Mouse (Mus musculus) MEL (cell line): ENCODE measurements around the gene Fam20b. TPM values are rescaled to one million over a fixed set of nuclear protein-coding genes. Genes with fewer than 3 reads are reported as not detected.

Experiments
- DNase-seq: peaks from one replicate; pipeline ENCODE4 v3.0.0; 2011; ENCODE audit warnings: low read depth, low spot score
- H3K27ac ChIP-seq: 2 replicates; pipeline ENCODE4 v1.5.1; 2012; ENCODE audit warnings: low read depth, mild to moderate bottlenecking, control low read depth, low read length, moderate library complexity; ENCODE audit not compliant: control insufficient read depth
- H3K27me3 ChIP-seq, 2 experiments: fragments of 150-350 bp in 1 of 2; sonication (generic) in 1 of 2; 2 replicates each; pipeline ENCODE4 v1.6.1; 2012; ENCODE audit warnings: low read length in 2 of 2, mild to moderate bottlenecking in 2 of 2, improper control_type of control experiment in 1 of 2, moderate library complexity in 1 of 2; ENCODE audit not compliant: insufficient read depth in 2 of 2, control insufficient read depth in 1 of 2
- H3K36me3 ChIP-seq, 2 experiments: 2 replicates each; pipeline ENCODE4 v1.6.1; 2012 to 2014; ENCODE audit warnings: low read length in 2 of 2, improper control_type of control experiment in 1 of 2, inconsistent platforms in 1 of 2, mild to moderate bottlenecking in 1 of 2; ENCODE audit not compliant: insufficient read depth in 2 of 2, control insufficient read depth in 1 of 2
- H3K4me1 ChIP-seq, 2 experiments: fragments of 150-350 bp in 1 of 2; sonication (generic) in 1 of 2; 2 replicates each; pipeline ENCODE4 v1.6.1; 2012; ENCODE audit warnings: low read length in 2 of 2, improper control_type of control experiment in 1 of 2, mild to moderate bottlenecking in 1 of 2; ENCODE audit not compliant: insufficient read depth in 2 of 2, control insufficient read depth in 1 of 2
- H3K4me3 ChIP-seq, 2 experiments: fragments of 150-350 bp in 1 of 2; sonication (generic) in 1 of 2; 2 replicates each; pipeline ENCODE4 v1.5.1; 2012; ENCODE audit warnings: low read depth in 2 of 2, low read length in 2 of 2, mild to moderate bottlenecking in 2 of 2, moderate library complexity in 2 of 2, control low read depth in 1 of 2, improper control_type of control experiment in 1 of 2; ENCODE audit not compliant: control insufficient read depth in 1 of 2, insufficient read depth in 1 of 2
- H3K79me2 ChIP-seq: 2 replicates; pipeline ENCODE4 v1.6.1; 2012; ENCODE audit warnings: mild to moderate bottlenecking, low read length, moderate library complexity; ENCODE audit not compliant: control insufficient read depth, poor library complexity, insufficient read depth
- H3K9ac ChIP-seq: 2 replicates; pipeline ENCODE4 v1.6.1; 2012; ENCODE audit warnings: low read depth, mild to moderate bottlenecking, control low read depth, low read length, moderate library complexity; ENCODE audit not compliant: control insufficient read depth, poor library complexity, severe bottlenecking
- H3K9me3 ChIP-seq: fragments of 150-350 bp; sonication (generic); replicated peaks from 2 replicates; pipeline ENCODE4 v1.6.1; 2012; ENCODE audit warnings: mild to moderate bottlenecking, low read length, improper control_type of control experiment, moderate library complexity; ENCODE audit not compliant: insufficient read depth
- CHD2 ChIP-seq: IDR thresholded peaks from 2 replicates; pipeline ENCODE4 v1.6.1; 2011; ENCODE audit warnings: low read length, improper control_type of control experiment
- CTCF ChIP-seq, 3 experiments: IDR thresholded peaks in 2 of 3; conservative IDR thresholded peaks in 1 of 3; 2 replicates each; pipeline ENCODE4 v1.5.1; 2011 to 2012; ENCODE audit warnings: low read length in 3 of 3, low read depth in 2 of 3, mild to moderate bottlenecking in 2 of 3, improper control_type of control experiment in 1 of 3, inconsistent platforms in 1 of 3, mixed read lengths in 1 of 3, moderate library complexity in 1 of 3; ENCODE audit not compliant: control insufficient read depth in 1 of 3, insufficient read depth in 1 of 3, poor library complexity in 1 of 3, severe bottlenecking in 1 of 3
- GATA1 ChIP-seq: IDR thresholded peaks from 2 replicates; pipeline ENCODE4 v1.6.1; 2011; ENCODE audit warnings: low read depth, low read length, improper control_type of control experiment
- NRF1 ChIP-seq: IDR thresholded peaks from 2 replicates; pipeline ENCODE4 v1.6.1; 2014; ENCODE audit warnings: low read depth, mild to moderate bottlenecking, inconsistent platforms, low read length, improper control_type of control experiment, moderate library complexity; ENCODE audit not compliant: poor library complexity, insufficient read depth, severe bottlenecking
- RAD21 ChIP-seq: IDR thresholded peaks from 2 replicates; pipeline ENCODE4 v1.6.1; 2011; ENCODE audit warnings: mild to moderate bottlenecking, low read depth, low read length, improper control_type of control experiment
- SIN3A ChIP-seq: IDR thresholded peaks from 2 replicates; pipeline ENCODE4 v1.6.1; 2012; ENCODE audit warnings: low read length, improper control_type of control experiment, inconsistent platforms
- SMC3 ChIP-seq: IDR thresholded peaks from 2 replicates; pipeline ENCODE4 v1.6.1; 2011; ENCODE audit warnings: low read depth, low read length, improper control_type of control experiment
- USF2 ChIP-seq, 2 experiments: IDR thresholded peaks; 2 replicates each; pipeline ENCODE4 v1.6.1; 2011 to 2012; ENCODE audit warnings: improper control_type of control experiment in 2 of 2, low read length in 2 of 2, borderline replicate concordance in 1 of 2, inconsistent platforms in 1 of 2, low read depth in 1 of 2, mild to moderate bottlenecking in 1 of 2; ENCODE audit not compliant: insufficient read depth in 1 of 2
- polyA plus RNA-seq, 2 experiments: library from polyadenylated mRNA; stranded (reverse) in 1 of 2; unstranded in 1 of 2; fragments of >175 nt in 1 of 2; fragments of >200 nt in 1 of 2; gene quantifications; 2 replicates each; pipeline versions ENCODE4 v1.2.1 to v1.2.4; 2012; ENCODE audit warnings: low replicate concordance in 2 of 2, low read depth in 1 of 2; ENCODE audit not compliant: insufficient read length in 2 of 2, insufficient read depth in 1 of 2, missing spikeins in 1 of 2
- total RNA-seq: library from RNA; depleted of rRNA; stranded (reverse); fragments of 300-350 nt; gene quantifications from 2 replicates; pipeline ENCODE4 v1.2.3, GENCODE M21; 2012; rRNA removed

Gene Fam20b
- total and polyA plus RNA-seq, 3 experiments: 19.6 to 22.0 TPM; not detected in 1

GRCm38 (mm10) chr1:156630965-156631364, 87.9 kb downstream of the Fam20b start:
- Histone ChIP-seq H3K79me2 (no peaks in the 10 kb centered on the region), H3K9me3 (no peaks in the 10 kb centered on the region), H3K36me3 (peaks cover 0 to 14% of the 10 kb centered on the region in 2 experiments; a peak in 2 of 4 replicates), H3K4me3 (no peak overlapping the region), H3K27ac (no peak overlapping the region), H3K4me1 (no peaks in the 10 kb centered on the region), H3K27me3 (no peaks in the 10 kb centered on the region), H3K9ac (no peak overlapping the region)
- TF ChIP-seq SMC3 (peak; percentile 29; the same call in 1 of the 2 replicates), NRF1 (no peak), GATA1 (no peak), USF2 (IDR thresholded peaks at IDR 0.05; ENCODE audit: borderline replicate concordance in 1 of 2, insufficient read depth in 1 of 2, low read depth in 1 of 2, low read length in 2 of 2) (no peak), RAD21 (peak; percentile 29), CTCF (IDR thresholded peaks at IDR 0.05 in 2 of 3, conservative IDR thresholded peaks at IDR 0.05 in 1 of 3; ENCODE audit: control insufficient read depth in 1 of 3, insufficient read depth in 1 of 3, low read depth in 2 of 3, low read length in 3 of 3, poor library complexity in 1 of 3, severe bottlenecking in 1 of 3) (peak; percentile 53 to 57 (median 56))
- DNase-seq: peak; percentile 59

GRCm38 (mm10) chr1:156629984-156630383, 88.9 kb downstream of the Fam20b start:
- Histone ChIP-seq H3K9me3 (no peaks in the 10 kb centered on the region), H3K36me3 (peaks cover 0 to 11% of the 10 kb centered on the region in 2 experiments; a peak in 2 of 4 replicates), H3K4me3 (no peak overlapping the region), H3K4me1 (no peaks in the 10 kb centered on the region), H3K79me2 (no peaks in the 10 kb centered on the region), H3K9ac (no peak overlapping the region), H3K27ac (no peak overlapping the region), H3K27me3 (no peaks in the 10 kb centered on the region)
- no peak for DNase-seq
- TF ChIP-seq SIN3A (no peak), CHD2 (no peak)

Other genes starting within 250 kb of the Fam20b start
- gene Soat1, start 244.8 kb downstream of the Fam20b start, total RNA-seq: 2.7 and 7.7 TPM in 2 replicates
- gene Soat1, start 244.8 kb downstream of the Fam20b start, polyA plus RNA-seq: 10 to 100 TPM in 1 of 2 experiments, not detected in 1; 10.5 TPM
- gene Gm10031, start 195.1 kb downstream of the Fam20b start, total RNA-seq: 12.5 and 15.8 TPM in 2 replicates
- 10 to 100 TPM in 1 of 2 experiments, not detected in 1; 10.6 TPM for gene Gm10031, start 195.1 kb downstream of the Fam20b start, polyA plus RNA-seq
- gene Abl2, start 160.3 kb downstream of the Fam20b start, total RNA-seq: 13.8 and 16.0 TPM in 2 replicates
- 10 to 100 TPM in 1 of 2 experiments, not detected in 1; 17.5 TPM for gene Abl2, start 160.3 kb downstream of the Fam20b start, polyA plus RNA-seq
- gene Tor3a, start 44.7 kb downstream of the Fam20b start, total RNA-seq: 6.7 and 7.1 TPM in 2 replicates
- gene Tor3a, start 44.7 kb downstream of the Fam20b start, polyA plus RNA-seq: 1 to 10 TPM in 1 of 2 experiments, not detected in 1; 9.4 TPM
- not detected in 2 replicates for gene Angptl1, start 119.5 kb upstream of the Fam20b start, total RNA-seq
- under 1 TPM in 1 of 2 experiments, not detected in 1; 0.07 TPM for gene Angptl1, start 119.5 kb upstream of the Fam20b start, polyA plus RNA-seq
- 7.8 and 12.7 TPM in 2 replicates for gene Ralgps2, start 220.5 kb upstream of the Fam20b start, total RNA-seq
- gene Ralgps2, start 220.5 kb upstream of the Fam20b start, polyA plus RNA-seq: 10 to 100 TPM in 1 of 2 experiments, not detected in 1; 16.4 TPM